Mouse (Mus musculus): ENCODE measurements around the gene Glb1l. TPM values are rescaled to one million over a fixed set of nuclear protein-coding genes. Genes with fewer than 3 reads are reported as not detected.

Glb1l gene
- total RNA-seq, 2 experiments from 2014 or later, result 10.8 to 12.2 TPM

DNA sequence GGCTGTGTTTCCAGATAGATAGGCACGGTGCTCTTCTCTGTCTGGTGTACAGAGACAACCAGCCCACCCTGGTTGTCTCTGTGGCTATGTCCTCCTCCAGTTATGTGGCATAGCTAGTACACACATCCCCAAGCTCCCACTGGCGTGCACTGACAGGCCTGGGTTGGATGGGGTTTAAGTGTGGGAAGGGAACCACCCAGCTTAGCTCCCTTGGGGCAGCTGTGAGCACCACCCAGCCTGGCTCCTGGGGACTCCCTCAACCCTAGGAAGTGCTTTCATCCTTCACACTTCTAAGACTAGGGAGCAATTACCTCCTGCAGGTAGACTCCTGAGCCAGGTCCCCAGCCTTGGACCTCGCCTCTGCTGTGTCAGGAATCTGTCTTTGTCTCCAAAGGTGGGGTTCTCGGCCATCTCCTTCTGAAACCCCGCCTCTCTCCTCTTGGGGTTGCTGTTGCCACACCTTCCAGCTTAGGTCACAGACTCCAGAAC, 21.1 kb upstream of the Glb1l start, which contains the start of gene A630095N17Rik:
A630095N17Rik (minus strand) TSS at position 439 of the 489 bp plus-strand sequence.
- no peak for DNase-seq (ENCODE audit: low spot score in 2 of 2)

DNA sequence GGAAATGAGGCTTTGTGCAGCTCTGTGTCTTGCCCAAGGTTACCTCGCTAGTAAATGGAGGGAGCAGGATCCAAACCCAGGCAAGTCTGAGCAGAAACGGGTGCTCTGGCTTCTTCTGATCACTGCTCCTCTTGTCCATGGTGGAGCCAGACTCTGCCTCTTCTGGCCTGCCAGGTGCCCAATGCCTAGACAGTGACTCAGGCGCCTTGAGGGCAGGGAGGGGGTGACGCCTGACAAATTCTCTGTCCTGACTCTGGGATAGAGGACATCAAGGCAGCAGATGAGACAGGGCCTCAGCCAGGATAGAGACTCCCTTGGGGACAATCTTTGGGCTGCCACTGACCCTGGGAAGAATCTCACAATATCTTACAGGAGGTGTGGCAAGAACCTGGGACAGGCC, 20.6 kb upstream of the Glb1l start:
- DNase-seq (ENCODE audit: low spot score in 2 of 2), result no peak

DNA sequence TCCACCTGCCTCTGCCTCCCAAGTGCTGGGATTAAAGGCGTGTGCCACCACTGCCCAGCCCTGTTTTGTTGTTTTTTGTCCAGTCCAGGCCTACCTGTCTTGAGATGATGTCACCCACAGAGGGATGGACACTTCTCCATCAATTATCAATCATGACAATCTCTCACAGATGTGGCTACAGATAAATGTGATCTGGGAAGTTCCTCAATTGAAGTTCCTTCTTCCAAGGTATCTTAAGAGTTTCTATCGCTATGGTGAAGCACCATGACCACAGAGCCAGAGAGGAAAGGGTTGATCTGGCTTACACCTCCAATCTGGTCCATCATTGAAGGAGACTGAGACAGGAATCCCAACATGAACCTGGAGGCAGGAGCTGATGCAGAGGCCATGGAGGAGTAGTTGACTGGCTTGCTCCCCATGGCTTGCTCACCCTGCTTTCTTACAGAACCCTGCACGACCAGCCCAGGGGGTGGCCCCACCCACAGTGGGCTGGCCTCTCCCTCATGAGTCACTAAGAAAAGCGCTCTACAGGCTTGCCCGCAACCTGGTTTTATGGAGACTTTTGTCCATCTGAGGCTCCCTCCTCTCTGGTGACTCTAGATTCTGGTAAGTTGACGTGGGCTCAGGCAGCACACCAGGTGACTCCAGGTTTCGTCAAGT, 19.9 kb upstream of the Glb1l start:
- DNase-seq (ENCODE audit: low spot score in 2 of 2), result no peak

DNA sequence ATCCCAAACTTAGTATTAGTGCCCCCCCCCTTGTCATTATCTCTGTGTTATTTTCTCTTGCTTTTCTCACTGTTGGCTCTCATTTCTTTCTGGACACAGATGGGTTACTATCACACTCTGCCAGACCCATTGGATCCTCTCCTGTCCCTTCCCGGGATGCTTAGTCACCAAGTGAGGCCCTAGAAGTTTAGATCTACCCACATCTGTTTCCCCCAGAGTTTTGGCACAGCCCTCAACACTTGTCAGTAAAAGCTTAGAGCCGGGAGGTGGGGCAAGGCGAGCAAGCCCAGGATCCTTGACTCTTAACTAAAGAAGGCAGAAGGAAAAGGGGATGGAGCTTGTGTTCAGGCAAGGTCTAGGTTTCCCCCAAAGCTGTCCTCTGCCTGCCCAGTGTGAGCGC, 18.5 kb upstream of the Glb1l start:
- no peak for DNase-seq (ENCODE audit: low spot score in 2 of 2)

DNA sequence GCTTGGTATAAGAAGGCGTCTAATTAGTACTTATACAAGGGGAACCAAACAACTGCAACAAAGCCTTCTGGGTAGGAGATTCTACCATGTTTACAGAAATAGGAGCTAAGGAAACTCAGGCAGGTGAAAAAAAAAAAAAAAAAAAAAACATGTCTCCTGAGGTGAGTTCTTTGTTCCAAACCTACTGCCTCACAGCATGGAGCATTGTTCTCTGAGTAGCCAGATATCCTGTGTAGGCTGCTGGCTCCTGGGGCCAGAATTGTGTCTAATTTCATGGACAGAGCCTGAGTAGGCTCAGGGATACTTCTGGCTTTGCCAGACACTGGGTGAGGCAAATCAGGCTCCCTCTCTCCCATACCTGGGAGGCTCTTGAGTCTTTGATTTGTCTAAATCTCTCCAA, 17.0 kb upstream of the Glb1l start:
- no peak for DNase-seq (ENCODE audit: low spot score in 2 of 2)

DNA sequence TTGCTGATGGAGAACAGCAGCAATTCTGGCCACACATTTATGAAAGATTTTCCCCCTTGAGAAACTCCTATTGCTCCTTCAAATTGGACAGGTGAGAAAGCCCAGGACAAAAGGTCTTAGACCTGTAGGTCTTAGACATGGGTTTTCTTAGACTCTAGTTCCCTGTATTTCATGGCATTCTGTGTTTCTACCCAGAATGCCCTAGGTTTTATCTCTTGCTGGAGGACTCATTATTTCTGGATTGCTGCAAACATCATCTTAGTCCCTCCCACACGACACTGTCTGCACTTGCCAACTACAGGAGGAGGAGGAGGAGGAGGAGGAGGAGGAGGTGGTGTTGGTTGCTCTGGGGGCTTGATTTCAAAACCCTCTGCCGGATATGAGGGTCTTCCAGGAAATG, 15.5 kb upstream of the Glb1l start:
- no peak for DNase-seq (ENCODE audit: low spot score in 2 of 2)

DNA sequence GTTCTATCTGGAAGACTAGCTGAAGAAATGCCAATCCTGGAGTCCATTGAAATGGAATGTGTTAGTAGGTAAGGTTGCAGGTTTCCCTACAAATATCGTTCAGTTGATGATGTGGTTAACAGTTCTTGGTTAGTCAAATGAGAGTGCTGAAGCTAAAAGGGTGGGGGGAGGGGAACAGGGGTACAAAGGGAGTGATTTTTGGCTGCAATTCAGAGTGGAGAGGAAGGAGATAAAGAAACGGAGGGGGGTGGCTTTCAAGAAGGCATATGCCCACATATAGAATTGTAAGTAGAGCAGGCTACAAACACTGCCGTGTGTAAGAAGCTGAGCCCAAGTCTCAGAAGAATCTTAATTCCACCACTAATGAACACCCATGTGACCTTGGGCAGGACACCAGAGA, 14.9 kb upstream of the Glb1l start:
- DNase-seq (ENCODE audit: low spot score in 2 of 2), result no peak

DNA sequence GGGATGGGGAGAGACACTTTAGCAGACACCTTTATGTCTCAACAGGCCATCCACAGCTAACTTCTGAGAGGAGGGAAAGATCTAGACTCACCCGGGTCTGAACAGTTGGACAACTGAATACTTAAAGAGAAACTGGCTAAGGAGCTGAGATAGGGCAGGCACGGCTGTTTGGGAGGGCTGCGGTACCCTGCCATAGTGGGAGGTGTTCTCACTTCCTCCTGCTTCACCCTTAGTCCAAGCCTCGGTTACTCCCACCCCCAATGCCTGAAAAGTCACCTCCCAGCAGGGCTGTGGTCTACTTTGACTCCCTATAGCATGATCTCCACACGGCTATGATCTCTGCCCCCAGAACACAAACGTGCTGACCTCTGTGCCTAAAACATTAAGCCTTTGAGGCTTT, 12.9 kb upstream of the Glb1l start:
- no peak for DNase-seq (ENCODE audit: low spot score in 2 of 2)

DNA sequence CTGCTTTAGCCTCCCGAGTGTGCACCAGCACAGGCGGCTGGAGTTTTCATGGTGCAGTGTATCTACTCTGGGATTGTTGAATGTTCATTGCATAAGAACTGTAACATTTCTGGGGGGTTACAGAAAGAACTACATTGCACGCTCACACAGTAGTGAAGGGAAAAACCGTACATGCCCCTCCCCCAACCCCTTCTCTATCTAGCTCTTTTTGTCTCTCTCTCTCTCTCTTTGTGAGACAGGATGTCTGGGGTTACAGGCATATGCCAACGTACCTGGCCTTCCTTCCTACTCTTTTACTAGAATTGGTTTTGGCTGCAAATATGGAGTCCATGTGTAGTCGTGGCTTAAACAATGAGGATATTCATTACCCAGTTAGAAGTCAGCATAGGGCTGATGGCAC, 12.3 kb upstream of the Glb1l start:
- no peak for DNase-seq (ENCODE audit: low spot score in 2 of 2)

DNA sequence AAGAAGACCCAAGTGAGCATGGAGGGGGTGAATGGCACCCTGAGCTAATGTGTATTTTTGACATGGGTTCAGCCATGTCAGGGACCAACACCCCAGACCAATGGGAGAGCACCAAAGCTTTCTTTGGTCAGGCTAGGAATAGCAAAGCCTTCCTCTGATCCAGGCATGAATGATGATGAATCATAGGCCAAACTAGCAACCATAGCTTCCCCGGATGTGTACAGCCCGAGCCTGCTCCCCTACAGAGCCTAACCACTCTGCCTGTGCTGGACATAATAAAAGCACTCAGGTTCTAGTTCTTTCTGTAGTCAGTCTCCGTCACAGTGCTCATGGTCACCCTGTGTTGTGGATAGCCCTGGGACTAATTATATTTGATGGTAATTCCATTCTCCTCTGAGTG, 10.9 kb upstream of the Glb1l start:
- DNase-seq (ENCODE audit: low spot score in 2 of 2), result no peak

DNA sequence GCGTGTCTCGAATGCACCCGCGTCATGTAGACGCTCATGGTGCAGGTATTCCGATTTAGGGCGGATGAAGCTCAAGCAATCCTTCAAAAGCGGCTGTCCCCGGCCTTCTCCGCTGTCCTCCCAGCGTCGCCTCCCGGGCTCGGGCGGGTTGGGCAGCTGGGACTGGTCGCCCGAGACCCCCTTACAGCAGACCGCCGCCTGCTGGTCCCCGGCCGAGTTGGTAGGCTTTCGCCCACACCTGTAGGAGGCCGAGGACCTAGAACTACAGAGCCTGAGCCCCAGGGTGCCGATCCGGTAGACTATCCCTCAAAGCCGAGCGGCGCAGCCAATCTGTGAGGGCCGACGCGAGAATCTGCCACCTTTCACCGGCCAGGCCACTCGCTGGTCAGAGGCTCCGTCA, 8.9 kb upstream of the Glb1l start, which contains the start of gene Tuba4a:
Tuba4a (minus strand) TSS at position 335 of the 400 bp plus-strand sequence.
- DNase-seq (ENCODE audit: low spot score in 2 of 2), result no peak

DNA sequence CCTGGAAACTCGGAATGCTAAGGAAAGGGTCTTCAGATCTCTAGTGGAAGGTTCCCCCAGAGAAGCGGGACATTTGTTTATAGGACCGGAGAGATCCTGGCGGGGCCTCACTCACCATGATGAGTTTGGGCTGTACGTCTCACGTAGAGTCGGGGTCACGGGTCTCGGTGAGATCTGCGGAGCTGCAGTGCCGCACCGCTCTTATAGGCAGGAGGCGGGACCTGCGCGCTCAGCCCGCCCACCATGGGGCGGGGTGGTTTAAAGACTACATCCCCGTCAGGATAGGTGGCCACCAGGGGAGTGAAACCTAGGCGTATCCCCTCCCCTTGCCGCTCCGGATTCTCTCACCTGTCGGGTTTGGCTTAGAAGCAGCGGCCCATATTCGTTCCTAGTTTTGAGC, 8.5 kb upstream of the Glb1l start:
- DNase-seq (ENCODE audit: low spot score in 2 of 2), result peak; percentile 92 to 95

DNA sequence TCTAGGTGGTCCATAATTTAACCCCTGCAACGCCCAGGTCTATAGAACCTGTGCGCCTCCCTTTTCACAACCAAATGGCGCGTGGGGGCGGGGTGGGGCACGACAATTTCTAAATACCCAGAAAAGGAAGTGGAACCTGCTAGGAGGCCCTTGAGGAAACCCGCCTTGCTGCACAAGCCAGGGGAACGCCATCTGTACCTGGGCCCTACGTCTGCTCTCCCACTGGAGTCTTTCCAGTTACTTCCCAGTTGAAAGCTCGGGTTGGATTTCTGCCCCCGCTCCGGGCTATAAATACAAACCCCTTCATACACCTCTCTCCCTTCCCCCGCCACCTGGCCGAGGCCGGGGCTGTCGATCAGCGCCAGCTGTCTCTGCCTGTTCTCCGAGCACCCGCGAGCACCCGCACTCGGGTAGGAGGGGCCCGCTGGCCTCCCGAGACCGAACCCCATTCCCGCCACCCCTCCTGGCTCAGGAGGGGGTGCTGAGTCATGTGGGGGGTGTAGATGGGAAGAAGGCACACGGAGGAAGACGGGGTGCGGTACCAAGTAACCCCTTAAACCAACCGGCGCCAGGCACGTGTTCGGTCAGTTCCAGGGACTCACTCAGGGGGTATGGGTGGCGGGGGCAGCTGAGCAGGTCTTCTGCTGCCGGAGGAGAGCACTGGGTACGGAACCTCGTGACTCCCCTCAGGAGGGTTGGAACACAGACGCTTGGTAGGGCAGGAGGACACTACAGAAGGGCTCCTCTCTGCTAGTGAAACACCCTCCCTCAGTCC, 7.8 kb upstream of the Glb1l start:
- DNase-seq (ENCODE audit: low spot score in 2 of 2), result peak; percentile 61 to 74

DNA sequence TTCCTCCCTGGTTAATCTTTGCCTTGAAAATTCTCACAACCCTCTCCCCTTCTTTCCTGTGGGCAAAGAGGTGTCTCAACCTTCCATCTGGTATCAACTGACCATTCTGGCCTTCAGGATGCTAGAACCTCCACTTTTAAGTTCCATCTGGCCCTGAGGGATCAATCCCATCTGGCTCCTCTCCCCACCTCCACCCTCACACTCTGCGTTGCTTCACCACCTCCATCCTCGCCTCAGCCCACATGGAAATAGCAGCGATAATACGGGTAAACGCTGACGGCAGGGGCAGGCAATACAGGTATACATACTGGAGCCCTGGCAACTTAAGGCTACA, 7.2 kb upstream of the Glb1l start:
- peak in 1 of 2 experiments; percentile 44 for DNase-seq (ENCODE audit: low spot score in 2 of 2)

DNA sequence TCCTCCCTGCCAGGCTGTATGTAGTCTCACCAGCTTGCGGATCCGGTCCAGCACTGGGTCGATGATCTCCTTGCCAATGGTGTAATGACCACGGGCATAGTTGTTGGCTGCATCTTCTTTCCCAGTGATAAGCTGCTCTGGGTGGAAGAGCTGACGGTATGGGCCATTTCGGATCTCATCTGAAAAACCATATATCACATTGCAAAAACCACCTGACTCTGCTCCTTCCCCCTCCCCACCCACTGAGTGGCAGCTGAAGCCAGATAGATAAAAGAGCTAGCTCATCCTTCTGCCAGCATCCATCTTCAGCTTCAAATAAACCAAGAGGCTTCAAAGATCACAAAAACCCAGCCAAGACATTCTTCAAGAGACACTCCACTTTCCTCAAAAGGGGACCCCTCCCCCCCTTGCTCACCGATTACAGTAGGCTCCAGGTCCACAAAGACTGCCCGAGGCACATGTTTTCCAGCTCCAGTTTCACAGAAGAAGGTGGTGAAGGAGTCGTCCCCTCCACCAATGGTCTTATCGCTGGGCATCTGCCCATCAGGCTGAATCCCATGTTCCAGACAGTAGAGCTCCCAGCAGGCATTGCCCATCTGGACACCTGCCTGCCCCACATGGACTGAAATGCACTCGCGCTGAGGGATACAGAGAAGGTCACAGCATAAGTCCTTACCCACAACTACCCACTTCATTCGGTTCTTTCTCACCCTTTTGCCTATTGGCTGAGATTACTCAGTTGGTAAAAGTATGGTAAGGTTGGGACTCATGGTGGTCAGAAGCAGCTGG, 6.4 kb upstream of the Glb1l start:
- no peak for DNase-seq (ENCODE audit: low spot score in 2 of 2)

DNA sequence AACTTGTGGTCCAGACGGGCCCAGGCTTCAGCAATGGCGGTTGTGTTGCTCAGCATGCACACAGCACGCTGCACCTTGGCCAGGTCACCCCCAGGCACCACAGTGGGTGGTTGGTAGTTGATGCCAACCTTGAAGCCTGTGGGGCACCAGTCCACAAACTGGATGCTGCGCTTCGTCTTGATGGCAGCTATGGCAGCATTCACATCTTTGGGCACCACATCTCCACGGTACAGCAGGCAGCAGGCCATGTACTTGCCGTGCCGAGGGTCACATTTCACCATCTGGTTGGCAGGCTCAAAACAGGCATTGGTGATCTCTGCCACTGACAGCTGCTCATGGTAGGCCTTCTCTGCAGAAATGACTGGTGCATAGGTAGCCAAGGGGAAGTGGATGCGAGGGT, 5.2 kb upstream of the Glb1l start:
- no peak for DNase-seq (ENCODE audit: low spot score in 2 of 2)

DNA sequence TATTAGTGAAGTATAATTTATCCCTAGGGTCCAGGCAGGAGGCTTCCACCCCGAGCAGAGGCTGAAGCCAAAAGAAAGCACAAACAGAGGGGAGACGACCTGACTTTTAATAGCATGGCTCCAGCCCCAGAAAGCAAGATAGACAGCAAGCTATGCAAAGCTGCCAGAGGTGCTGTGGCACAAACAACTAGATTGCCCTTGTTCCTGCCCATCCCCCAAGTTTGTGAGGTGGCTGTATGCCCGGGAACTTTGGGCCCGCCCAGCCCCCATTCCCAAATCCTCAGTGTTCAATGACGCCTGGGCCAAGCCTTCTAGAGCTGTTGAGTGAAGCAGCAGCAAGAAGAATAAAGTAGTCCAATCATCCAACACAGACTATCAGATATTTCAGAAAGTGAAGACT, 4.3 kb upstream of the Glb1l start:
- DNase-seq (ENCODE audit: low spot score in 2 of 2), result peak in 1 of 2 experiments; percentile 54

DNA sequence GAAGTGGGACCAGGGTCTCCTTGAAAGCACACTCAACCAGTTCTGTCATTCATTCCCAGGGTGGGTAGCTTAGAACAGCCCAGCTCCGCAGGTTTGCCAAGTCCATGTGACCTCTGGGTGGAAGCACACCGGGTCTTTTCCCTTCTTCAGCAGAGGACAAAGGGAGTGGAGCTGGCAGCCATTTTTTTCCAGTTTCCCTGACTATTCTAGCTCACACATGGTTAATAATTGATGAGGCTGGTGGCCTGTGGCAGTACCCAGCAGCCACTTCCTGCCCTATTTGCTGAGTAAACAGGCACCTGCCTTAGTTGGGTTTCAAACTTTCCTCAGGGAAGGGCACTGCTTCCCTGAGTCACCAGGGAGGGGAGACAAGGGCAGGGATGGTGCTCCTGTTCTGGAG, 3.8 kb upstream of the Glb1l start:
- DNase-seq (ENCODE audit: low spot score in 2 of 2), result no peak

DNA sequence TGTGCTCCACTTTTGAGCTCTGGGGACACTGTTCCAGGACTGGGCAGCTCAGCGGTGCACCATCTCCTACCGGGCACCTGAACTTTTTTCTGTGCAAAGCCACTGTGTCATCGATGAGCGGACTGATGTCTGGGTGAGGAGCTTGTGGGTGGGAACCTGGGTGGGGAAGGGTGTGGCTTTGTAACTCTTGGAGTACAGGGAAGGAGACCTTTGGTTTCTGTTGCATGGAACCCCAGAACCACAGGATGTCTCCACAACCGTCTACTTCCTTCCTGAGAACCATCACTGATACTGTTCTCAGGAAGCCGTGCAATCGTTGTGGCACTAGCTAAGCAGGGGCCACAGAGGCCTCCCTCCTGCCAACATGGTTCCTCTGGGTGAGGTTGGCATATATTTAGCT, 2.5 kb upstream of the Glb1l start:
- no peak for DNase-seq (ENCODE audit: low spot score in 2 of 2)

DNA sequence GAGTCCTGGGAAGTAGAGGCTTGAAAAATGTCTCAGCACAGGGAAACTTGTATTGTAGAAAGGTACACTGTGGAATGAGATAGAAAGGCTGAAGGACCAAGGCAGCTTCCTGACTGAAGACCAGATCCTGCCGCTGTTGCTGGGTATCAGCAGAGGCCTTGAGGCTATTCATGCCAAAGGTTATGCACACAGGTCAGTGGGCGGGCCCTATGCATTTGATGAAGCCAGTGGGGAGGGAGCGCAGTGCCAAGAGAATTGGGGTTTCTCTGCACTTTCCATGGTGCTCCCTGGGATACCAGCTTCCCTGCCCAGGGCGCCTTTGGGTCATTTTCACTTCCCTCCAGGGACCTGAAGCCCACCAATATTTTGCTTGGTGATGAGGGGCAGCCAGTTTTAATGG, 1.9 kb upstream of the Glb1l start:
- no peak for DNase-seq (ENCODE audit: low spot score in 2 of 2)

DNA sequence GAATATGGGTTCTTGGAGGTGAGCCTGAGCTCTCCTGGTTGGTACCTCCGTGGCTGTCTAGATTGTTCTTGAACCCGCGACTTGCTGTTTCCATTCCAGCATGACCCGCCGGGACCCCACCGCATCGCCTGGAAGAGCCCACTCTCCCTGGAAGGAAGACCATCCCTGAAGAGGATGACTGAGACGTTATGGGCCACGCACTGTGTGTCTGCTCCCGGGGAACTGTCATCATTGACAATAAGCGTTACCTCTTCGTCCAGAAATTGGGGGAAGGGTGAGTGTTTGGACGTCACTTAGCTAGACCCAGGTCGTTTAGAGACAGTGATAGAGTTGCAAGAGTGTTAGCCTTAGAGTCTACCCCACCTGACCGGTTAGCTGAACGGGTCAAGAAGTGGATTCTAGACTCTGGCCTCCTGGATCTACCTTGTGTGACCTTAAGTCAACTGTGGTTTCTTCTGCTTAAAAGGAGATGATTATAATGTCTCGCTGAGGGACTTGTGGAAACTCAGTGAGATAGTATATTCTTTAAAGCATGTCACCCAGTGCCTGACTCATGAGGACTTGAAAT, 612 bp upstream of the Glb1l start:
- DNase-seq (ENCODE audit: low spot score in 2 of 2), result no peak
